Mouse (Mus musculus): ENCODE measurements at regions not wholly inside any gene's neighbourhood (a gene's known extent, or its start where the extent isn't known, plus 50 kb on each side); places are given as distances from the start of the nearest gene placed in this dataset.

- TF ChIP-seq CTCF (IDR thresholded peaks at IDR 0.05; ENCODE audit: borderline replicate concordance, extremely low read depth, insufficient read depth, insufficient read length), result no peak
- no peak for TF ChIP-seq POLR2A (IDR thresholded peaks at IDR 0.05; ENCODE audit: borderline replicate concordance, extremely low read depth, insufficient read depth, insufficient read length, poor library complexity, severe bottlenecking)
Observed at GRCm38 (mm10) chr2:42784065-42784464, 130.6 kb upstream of the Lrp1b start.
